In genomic region chr2:38734721-38735120, GRCm38 (mm10) we compare ENCODE assay signal across 30 mouse cellular contexts. TPM values are rescaled to one million over a fixed set of nuclear protein-coding genes. Genes with fewer than 3 reads are reported as not detected.
DNase-seq lines count a peak whose midpoint lies in the region; ATAC-seq and TF ChIP-seq lines count a peak whose summit lies in the region.
"Had no signal": no experiment of that assay in that cellular context is flagged by ENCODE, and none has a peak within 500 bp of the region (broad histone marks: within the 10 kb centered on the region; RNA-seq: fewer than 3 reads in every experiment).

No protein-coding gene starts in this region.

- H3K9me3 ChIP-seq in forebrain, postnatal 0 days (ENCODE audit: low read length): no peaks in the 10 kb centered on the region
- H3K9me3 ChIP-seq in forebrain, embryonic 11.5 days (ENCODE audit: control insufficient read depth, low read length): no peaks in the 10 kb centered on the region
- H3K9me3 ChIP-seq in kidney, embryonic 15.5 days (replicated peaks): no peaks in the 10 kb centered on the region
- no peaks in the 10 kb centered on the region for H3K9me3 ChIP-seq in midbrain, embryonic 14.5 days (ENCODE audit: control insufficient read depth, low read length)
- no peaks in the 10 kb centered on the region for H3K9me3 ChIP-seq in midbrain, embryonic 13.5 days
- H3K9me3 ChIP-seq: limb, embryonic 10.5 days; limb, embryonic 15.5 days; liver, embryonic 13.5 days; midbrain, embryonic 10.5 days had no signal

- DNase-seq in forebrain, postnatal 0 days: no peak
- DNase-seq in forebrain, embryonic 11.5 days (ENCODE audit: low spot score): no peak
- no peak for DNase-seq in kidney, adult 9 months
- peak; percentile 20 for DNase-seq in midbrain, embryonic 14.5 days
- no peak for DNase-seq in gastrocnemius, postnatal 14 days
- DNase-seq: adrenal gland, postnatal 14 days; cerebellum, adult 11-12 months; cerebellum, postnatal 14 days; kidney, adult 2 months; kidney, postnatal 36 days; liver, embryonic 13.5 days; lung, adult 2 months; lung, postnatal 14 days; right cerebral cortex, postnatal 14 days; thymus, postnatal 14 days had no signal

- intact Hi-C loops in gastrocnemius, postnatal 14 days (cut with DNase I; ENCODE audit: low total_unique reads): loop anchor here (5.0 kb wide), 1 partner anchor 72 kb away; no protein-coding TSS in a partner anchor

- H3K27me3 ChIP-seq in forebrain, postnatal 0 days (ENCODE audit: insufficient read depth, low read length): no peaks in the 10 kb centered on the region
- H3K27me3 ChIP-seq in forebrain, embryonic 11.5 days (ENCODE audit: control insufficient read depth, insufficient read depth, low read length): no peaks in the 10 kb centered on the region
- H3K27me3 ChIP-seq in kidney, embryonic 15.5 days: no peaks in the 10 kb centered on the region
- no peaks in the 10 kb centered on the region for H3K27me3 ChIP-seq in midbrain, embryonic 14.5 days (ENCODE audit: control insufficient read depth, insufficient read depth, low read length)
- H3K27me3 ChIP-seq in midbrain, embryonic 13.5 days: 0 out of 2 replicates have a peak, but pooled peaks cover 6% of the 10 kb centered on the region
- H3K27me3 ChIP-seq: limb, embryonic 15.5 days; liver, embryonic 13.5 days had no signal

- no peaks in the 10 kb centered on the region for H3K36me3 ChIP-seq in forebrain, postnatal 0 days (ENCODE audit: insufficient read depth)
- H3K36me3 ChIP-seq in forebrain, embryonic 11.5 days (ENCODE audit: control insufficient read depth, insufficient read depth, low read length): no peaks in the 10 kb centered on the region
- no peaks in the 10 kb centered on the region for H3K36me3 ChIP-seq in kidney, embryonic 15.5 days
- no peaks in the 10 kb centered on the region for H3K36me3 ChIP-seq in midbrain, embryonic 14.5 days (ENCODE audit: control insufficient read depth, insufficient read depth, low read length)
- no peaks in the 10 kb centered on the region for H3K36me3 ChIP-seq in midbrain, embryonic 13.5 days
- H3K36me3 ChIP-seq: limb, embryonic 15.5 days; liver, embryonic 13.5 days had no signal

- H3K27ac ChIP-seq in forebrain, postnatal 0 days (ENCODE audit: low read depth, low read length): no peak overlapping the region
- H3K27ac ChIP-seq in forebrain, embryonic 11.5 days (ENCODE audit: low read depth, low read length): no peak overlapping the region
- H3K27ac ChIP-seq in kidney, embryonic 15.5 days: no peak overlapping the region
- no peak overlapping the region for H3K27ac ChIP-seq in midbrain, embryonic 14.5 days (replicated peaks; ENCODE audit: low read depth, low read length)
- no peak overlapping the region for H3K27ac ChIP-seq in midbrain, embryonic 13.5 days
- H3K27ac ChIP-seq: limb, embryonic 10.5 days; limb, embryonic 15.5 days; liver, embryonic 13.5 days; midbrain, embryonic 10.5 days had no signal

- 0 out of 2 replicates have a peak, but pooled peaks have one; percentile 1 for ATAC-seq in forebrain, postnatal 0 days
- no peak for ATAC-seq in forebrain, embryonic 11.5 days (replicated peaks; ENCODE audit: low FRiP score)
- ATAC-seq in kidney, embryonic 15.5 days (replicated peaks; ENCODE audit: low FRiP score): peak; percentile 31
- no peak for ATAC-seq in midbrain, embryonic 14.5 days (ENCODE audit: low FRiP score, low TSS enrichment)
- ATAC-seq in midbrain, embryonic 13.5 days: no peak
- ATAC-seq: CD4-positive, CD25-positive, alpha-beta regulatory T cell, adult 4 months; forebrain, embryonic 16.5 days had no signal

- H3K4me1 ChIP-seq in forebrain, postnatal 0 days (ENCODE audit: insufficient read depth): no peaks in the 10 kb centered on the region
- H3K4me1 ChIP-seq in forebrain, embryonic 11.5 days (replicated peaks; ENCODE audit: control insufficient read depth, insufficient read depth, low read length): 0 out of 2 replicates have a peak, but pooled peaks cover 2% of the 10 kb centered on the region
- H3K4me1 ChIP-seq in kidney, embryonic 15.5 days: peaks cover 6% of the 10 kb centered on the region; the same call in 1 of the 2 replicates
- no peaks in the 10 kb centered on the region for H3K4me1 ChIP-seq in midbrain, embryonic 14.5 days (ENCODE audit: control insufficient read depth, insufficient read depth, low read length)
- H3K4me1 ChIP-seq in midbrain, embryonic 13.5 days (replicated peaks): peaks cover 9% of the 10 kb centered on the region

- H3K9ac ChIP-seq in forebrain, postnatal 0 days: no peak overlapping the region
- no peak overlapping the region for H3K9ac ChIP-seq in forebrain, embryonic 11.5 days (ENCODE audit: low read length)
- no peak overlapping the region for H3K9ac ChIP-seq in kidney, embryonic 15.5 days
- no peak overlapping the region for H3K9ac ChIP-seq in midbrain, embryonic 14.5 days (replicated peaks; ENCODE audit: low read length)
- H3K9ac ChIP-seq in midbrain, embryonic 13.5 days (replicated peaks): no peak overlapping the region
- H3K9ac ChIP-seq: limb, embryonic 15.5 days; liver, embryonic 13.5 days had no signal

- TF ChIP-seq CTCF in forebrain, postnatal 0 days (IDR thresholded peaks at IDR 0.05; ENCODE audit: low read depth): no peak

- H3K4me3 ChIP-seq in forebrain, postnatal 0 days (ENCODE audit: low read depth, low read length): no peak overlapping the region
- H3K4me3 ChIP-seq in forebrain, embryonic 11.5 days (ENCODE audit: low read depth, low read length): no peak overlapping the region
- H3K4me3 ChIP-seq in kidney, embryonic 15.5 days (replicated peaks): no peak overlapping the region
- H3K4me3 ChIP-seq in midbrain, embryonic 14.5 days (replicated peaks; ENCODE audit: low read depth, low read length): no peak overlapping the region
- H3K4me3 ChIP-seq in midbrain, embryonic 13.5 days (replicated peaks): no peak overlapping the region
- H3K4me3 ChIP-seq: erythroblast, embryonic 14.5 days; limb, embryonic 10.5 days; limb, embryonic 15.5 days; liver, embryonic 13.5 days; midbrain, embryonic 10.5 days had no signal

- WGBS in forebrain, postnatal 0 days: 56% methylated on average over 5 of the region's 5 CpGs
- WGBS in forebrain, embryonic 11.5 days: 90% methylated on average over 5 of the region's 5 CpGs
- WGBS in kidney, embryonic 15.5 days: 23% methylated on average over 5 of the region's 5 CpGs
- WGBS in midbrain, embryonic 14.5 days: 84% methylated on average over 5 of the region's 5 CpGs
- WGBS in midbrain, embryonic 13.5 days: 77% methylated on average over 5 of the region's 5 CpGs

- H3K4me2 ChIP-seq in forebrain, postnatal 0 days (ENCODE audit: low read depth): no peak overlapping the region
- H3K4me2 ChIP-seq in forebrain, embryonic 11.5 days (ENCODE audit: low read depth, low read length, severe bottlenecking): no peak overlapping the region
- H3K4me2 ChIP-seq in kidney, embryonic 15.5 days: no peak overlapping the region
- no peak overlapping the region for H3K4me2 ChIP-seq in midbrain, embryonic 14.5 days (ENCODE audit: low read length)
- no peak overlapping the region for H3K4me2 ChIP-seq in midbrain, embryonic 13.5 days (replicated peaks)
- H3K4me2 ChIP-seq: limb, embryonic 15.5 days; liver, embryonic 13.5 days had no signal

RNA-seq across cellular contexts. Expression of gene Nr5a1, which starts 20.4 kb away (rescaled TPM):
- total RNA-seq in forebrain, postnatal 0 days (2014; rRNA removed): 0.23 and 1.3 TPM in 2 replicates
- 0.45 TPM in 1 of 2 replicates, not detected in the other for polyA plus RNA-seq in forebrain, postnatal 0 days (2015; fragmentation: Nextera tagmentation; extraction: Ambion mirVana)
- polyA plus RNA-seq in forebrain, embryonic 11.5 days (2014; fragmentation: Nextera tagmentation; extraction: Ambion mirVana): 0.27 and 0.40 TPM in 2 replicates
- polyA plus RNA-seq in kidney, embryonic 15.5 days (2015; fragmentation: Nextera tagmentation; extraction: Ambion mirVana): 1.3 and 3.4 TPM in 2 replicates
- polyA plus RNA-seq in midbrain, embryonic 14.5 days (2014; fragmentation: Nextera tagmentation; extraction: Ambion mirVana): 0.07 TPM in 1 of 2 replicates, not detected in the other
- 0.77 and 1.3 TPM in 2 replicates for polyA plus RNA-seq in midbrain, embryonic 13.5 days (2015; fragmentation: Nextera tagmentation; extraction: Ambion mirVana)
- not detected for total RNA-seq in gastrocnemius, postnatal 14 days (2021)
- total RNA-seq: heart, postnatal 25 days; layer of hippocampus, postnatal 25 days; megakaryocyte progenitor cell, adult 5-6 weeks; monocyte, adult 5-6 weeks had no signal
- polyA plus RNA-seq: CD4-positive, CD25-positive, alpha-beta regulatory T cell, adult 4 months; erythroblast, embryonic 14.5 days; heart, embryonic 14.5 days; limb, embryonic 10.5 days; liver, embryonic 13.5 days; neural tube, embryonic 14.5 days; urinary bladder, adult 2 months had no signal

Comparison
In these comparisons a context has a peak if more than half of its experiments do, and no peak if none do; other contexts are left out.
1. ATAC-seq: peak in forebrain, postnatal 0 days (single experiment) and kidney, embryonic 15.5 days (single experiment); none in forebrain, embryonic 11.5 days (single experiment), midbrain, embryonic 14.5 days (single experiment) and midbrain, embryonic 13.5 days (single experiment).